Mouse (Mus musculus) kidney, embryonic 14.5 days (tissue): ENCODE results near the gene Zmiz1. TPM values are rescaled to one million over a fixed set of nuclear protein-coding genes. Genes with fewer than 3 reads are reported as not detected.

ENCODE experiments used
- ATAC-seq: fragments of 200-750 bp; cut with Nextera tagmentation; 2 replicates; pipeline ENCODE4 v1.8.0; 2017; ENCODE audit warnings: moderate number of reproducible peaks, mild to moderate bottlenecking, moderate TSS enrichment, moderate library complexity; ENCODE audit not compliant: low FRiP score, low TSS enrichment
- H3K27ac ChIP-seq: fragments of 300-500 bp; sonication (generic); 2 replicates; pipeline ENCODE4 v1.5.1; 2014; ENCODE audit warnings: low read depth, mild to moderate bottlenecking, low read length, moderate library complexity, mixed read lengths
- H3K27me3 ChIP-seq: fragments of 300-500 bp; sonication (generic); 2 replicates; pipeline ENCODE4 v1.6.1; 2014; ENCODE audit warnings: mild to moderate bottlenecking, low read length; ENCODE audit not compliant: control insufficient read depth, insufficient read depth
- H3K36me3 ChIP-seq: fragments of 300-500 bp; sonication (generic); 2 replicates; pipeline ENCODE4 v1.6.1; 2014; ENCODE audit warnings: low read length, mixed read lengths; ENCODE audit not compliant: control insufficient read depth, insufficient read depth
- H3K4me1 ChIP-seq: fragments of 300-500 bp; sonication (generic); 2 replicates; pipeline ENCODE4 v1.6.1; 2014; ENCODE audit warnings: low read length, mixed read lengths; ENCODE audit not compliant: control insufficient read depth, insufficient read depth
- H3K4me2 ChIP-seq: fragments of 300-500 bp; sonication (generic); replicated peaks from 2 replicates; pipeline ENCODE4 v1.6.1; 2014; ENCODE audit warnings: low read depth, mild to moderate bottlenecking, low read length
- H3K4me3 ChIP-seq: fragments of 300-500 bp; sonication (generic); 2 replicates; pipeline ENCODE4 v1.5.1; 2014; ENCODE audit warnings: mild to moderate bottlenecking, low read length
- H3K9ac ChIP-seq: fragments of 300-500 bp; sonication (generic); 2 replicates; pipeline ENCODE4 v1.6.1; 2014; ENCODE audit warnings: low read depth, mild to moderate bottlenecking, low read length, moderate library complexity
- H3K9me3 ChIP-seq: fragments of 300-500 bp; sonication (generic); 2 replicates; pipeline ENCODE4 v1.6.1; 2016; ENCODE audit warnings: low read length; ENCODE audit not compliant: control insufficient read depth
- WGBS: fragments of 180-500 bp; shearing (Covaris S2); extraction: QIAGEN DNeasy Blood & Tissue Kit; methylation state at CpG from one replicate; pipeline ENCODE4 v1.1.7; 2014; 5-methylcytosine and 5-hydroxymethylcytosine counted together
- polyA plus RNA-seq: library from polyadenylated mRNA; unstranded; fragments of >200 nt; fragmentation: Nextera tagmentation; extraction: Ambion mirVana; gene quantifications from 2 replicates; pipeline ENCODE4 v1.2.1, GENCODE M21; 2014

Gene Zmiz1
- polyA plus RNA-seq, 1 experiment from 2014 or later: 57.3 TPM

- 75% methylated on average over 19 of the region's 19 CpGs for WGBS
- no peak overlapping the region for H3K4me2 ChIP-seq
- no peaks in the 10 kb centered on the region for H3K9me3 ChIP-seq
- H3K4me1 ChIP-seq: no peaks in the 10 kb centered on the region
- no peak overlapping the region for H3K9ac ChIP-seq
- no peak overlapping the region for H3K27ac ChIP-seq
- H3K36me3 ChIP-seq: peaks cover 60% of the 10 kb centered on the region
- H3K4me3 ChIP-seq: no peak overlapping the region
- no peak for ATAC-seq
- no peaks in the 10 kb centered on the region for H3K27me3 ChIP-seq
Observed at GRCm38 (mm10) chr14:25665314-25665970, 206.5 kb downstream of the Zmiz1 start.

- Histone ChIP-seq H3K4me3 (no peak overlapping the region), H3K4me1 (no peaks in the 10 kb centered on the region), H3K9me3 (no peaks in the 10 kb centered on the region), H3K36me3 (peaks cover 46% of the 10 kb centered on the region), H3K27me3 (no peaks in the 10 kb centered on the region), H3K27ac (no peak overlapping the region), H3K9ac (no peak overlapping the region), H3K4me2 (no peak overlapping the region)
- ATAC-seq: no peak
- WGBS: 76% methylated on average over 2 of the region's 2 CpGs
Observed at GRCm38 (mm10) chr14:25666668-25667376, 207.8 kb downstream of the Zmiz1 start.

GRCm38 (mm10) chr14:25667587-25667986 is 208.6 kb downstream of the Zmiz1 start:
- Histone ChIP-seq H3K4me2 (no peak overlapping the region), H3K4me1 (no peaks in the 10 kb centered on the region), H3K9ac (no peak overlapping the region), H3K4me3 (no peak overlapping the region), H3K27ac (no peak overlapping the region), H3K36me3 (peaks cover 38% of the 10 kb centered on the region), H3K9me3 (no peaks in the 10 kb centered on the region), H3K27me3 (no peaks in the 10 kb centered on the region)
- no peak for ATAC-seq
- 75% methylated on average over 3 of the region's 3 CpGs for WGBS

- ATAC-seq: no peak
- H3K9me3 ChIP-seq: no peaks in the 10 kb centered on the region
- H3K4me1 ChIP-seq: no peaks in the 10 kb centered on the region
- no peaks in the 10 kb centered on the region for H3K36me3 ChIP-seq
- no peak overlapping the region for H3K27ac ChIP-seq
- no peak overlapping the region for H3K4me2 ChIP-seq
- H3K27me3 ChIP-seq: no peaks in the 10 kb centered on the region
- H3K4me3 ChIP-seq: no peak overlapping the region
- WGBS: 52% methylated on average over 7 of the region's 7 CpGs
- H3K9ac ChIP-seq: no peak overlapping the region
Observed at GRCm38 (mm10) chr14:25679625-25680024, 220.6 kb downstream of the Zmiz1 start.

GRCm38 (mm10) chr14:25682020-25682419 is 223.0 kb downstream of the Zmiz1 start:
- WGBS: 78% methylated on average over 6 of the region's 6 CpGs

GRCm38 (mm10) chr14:25686216-25686945 is 227.4 kb downstream of the Zmiz1 start:
- no peak for ATAC-seq
- Histone ChIP-seq H3K9ac (no peak overlapping the region), H3K27me3 (no peaks in the 10 kb centered on the region), H3K4me2 (no peak overlapping the region), H3K9me3 (no peaks in the 10 kb centered on the region), H3K4me1 (no peaks in the 10 kb centered on the region), H3K36me3 (no peaks in the 10 kb centered on the region), H3K27ac (no peak overlapping the region), H3K4me3 (no peak overlapping the region)
- WGBS: 47% methylated on average over 7 of the region's 7 CpGs

More at GRCm38 (mm10) chr14:25682020-25682419, 223.0 kb downstream of the Zmiz1 start:
- Histone ChIP-seq H3K9ac (no peak overlapping the region), H3K9me3 (no peaks in the 10 kb centered on the region), H3K27me3 (no peaks in the 10 kb centered on the region), H3K27ac (no peak overlapping the region), H3K4me2 (no peak overlapping the region), H3K4me1 (no peaks in the 10 kb centered on the region), H3K36me3 (no peaks in the 10 kb centered on the region), H3K4me3 (no peak overlapping the region)
- no peak for ATAC-seq

GRCm38 (mm10) chr14:25686983-25687901 is 228.3 kb downstream of the Zmiz1 start:
- H3K9ac ChIP-seq: no peak overlapping the region
- no peaks in the 10 kb centered on the region for H3K27me3 ChIP-seq
- no peaks in the 10 kb centered on the region for H3K4me1 ChIP-seq
- WGBS: 83% methylated on average over 9 of the region's 10 CpGs
- no peak overlapping the region for H3K4me2 ChIP-seq
- H3K9me3 ChIP-seq: no peaks in the 10 kb centered on the region
- no peak overlapping the region for H3K27ac ChIP-seq
- no peaks in the 10 kb centered on the region for H3K36me3 ChIP-seq
- H3K4me3 ChIP-seq: no peak overlapping the region
- ATAC-seq: no peak

- 69% methylated on average over 6 of the region's 6 CpGs for WGBS
- peak; percentile 21 for ATAC-seq
Observed at GRCm38 (mm10) chr14:25693271-25693887, 234.4 kb downstream of the Zmiz1 start.

More at GRCm38 (mm10) chr14:25693271-25693887, 234.4 kb downstream of the Zmiz1 start:
- H3K27ac ChIP-seq: 0 out of 2 replicates have a peak overlapping the region, but pooled peaks have one; percentile 6
- H3K9me3 ChIP-seq: no peaks in the 10 kb centered on the region
- H3K27me3 ChIP-seq: no peaks in the 10 kb centered on the region
- H3K4me2 ChIP-seq: peak overlapping the region; percentile 81
- H3K9ac ChIP-seq: 0 out of 2 replicates have a peak overlapping the region, but pooled peaks have one; percentile 37
- peaks cover 8% of the 10 kb centered on the region for H3K4me1 ChIP-seq
- H3K36me3 ChIP-seq: peaks cover 21% of the 10 kb centered on the region
- H3K4me3 ChIP-seq: peak overlapping the region; percentile 90
